Mouse (Mus musculus) bone marrow, adult 2 months (tissue): Measurements from ENCODE around the gene 1700028K03Rik.

ENCODE experiments used
- CTCF ChIP-seq: fragments of 200-500 bp; IDR thresholded peaks from 2 replicates; pipeline ENCODE4 v1.5.1; 2011; ENCODE audit warnings: low read length, control low read depth; ENCODE audit not compliant: control insufficient read depth, insufficient read depth
- POLR2A ChIP-seq: fragments of 200-500 bp; IDR thresholded peaks from 2 replicates; pipeline ENCODE4 v1.6.1; 2011; ENCODE audit warnings: low read depth, mild to moderate bottlenecking, control low read depth, low read length, borderline replicate concordance; ENCODE audit not compliant: control insufficient read depth

DNA sequence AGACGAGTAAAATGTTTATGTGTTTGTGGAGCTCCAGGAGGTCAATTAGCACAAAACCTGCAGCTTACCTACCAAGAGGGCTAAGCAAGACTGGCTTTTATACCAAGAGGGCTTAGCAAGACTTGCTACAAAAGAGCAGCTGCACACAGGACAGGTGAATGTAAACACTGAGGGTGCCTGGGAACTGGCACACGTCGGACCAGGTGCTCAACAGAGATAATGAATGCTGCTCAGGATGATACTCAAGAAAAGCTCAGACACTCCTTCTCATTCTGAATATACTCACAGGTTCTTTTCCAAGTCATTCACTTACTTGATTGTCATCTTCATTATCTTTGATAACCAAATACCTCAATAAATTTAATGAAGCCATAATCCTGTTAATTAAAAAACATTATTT is 22.5 kb downstream of the 1700028K03Rik start:
- TF ChIP-seq CTCF: no peak
- TF ChIP-seq POLR2A: no peak
